In genomic region chr4:147361872-147362271, GRCm38 (mm10) we compare ENCODE assay signal across 21 mouse cellular contexts. TPM values are rescaled to one million over a fixed set of nuclear protein-coding genes. Genes with fewer than 3 reads are reported as not detected.
"Had no signal": no experiment of that assay in that cellular context is flagged by ENCODE, and none has a peak within 500 bp of the region (broad histone marks: within the 10 kb centered on the region; RNA-seq: fewer than 3 reads in every experiment).

No protein-coding gene starts in this region.

RNA-seq across cellular contexts. Expression of gene Zfp978, which starts 0.8 kb away (rescaled TPM):
- polyA plus RNA-seq: heart, embryonic 11.5 days; heart, embryonic 14.5 days; heart, embryonic 15.5 days; heart, embryonic 16.5 days; hindbrain, embryonic 10.5 days; hindbrain, embryonic 12.5 days; hindbrain, embryonic 13.5 days; hindbrain, embryonic 14.5 days; hindbrain, embryonic 16.5 days; inflammation-experienced regulatory T-cells, adult 6 months; intestine, embryonic 14.5 days; intestine, embryonic 15.5 days; intestine, embryonic 16.5 days; intestine, postnatal 0 days; kidney, adult 2 months; kidney, embryonic 15.5 days; kidney, embryonic 16.5 days; large intestine, adult 2 months had no signal

RNA-seq across cellular contexts. Expression of gene Zfp988, which starts 56.4 kb away (rescaled TPM):
- polyA plus RNA-seq: heart, embryonic 12.5 days; heart, embryonic 13.5 days; heart, embryonic 14.5 days; heart, embryonic 15.5 days; heart, postnatal 0 days; hindbrain, embryonic 10.5 days; hindbrain, embryonic 12.5 days; kidney, adult 2 months; large intestine, adult 2 months had no signal
